Mouse (Mus musculus): Measurements from ENCODE around the gene Ciapin1. TPM values are rescaled to one million over a fixed set of nuclear protein-coding genes. Genes with fewer than 3 reads are reported as not detected.

Gene Ciapin1
- polyA plus RNA-seq, 1 experiment = 32.0 TPM

DNA sequence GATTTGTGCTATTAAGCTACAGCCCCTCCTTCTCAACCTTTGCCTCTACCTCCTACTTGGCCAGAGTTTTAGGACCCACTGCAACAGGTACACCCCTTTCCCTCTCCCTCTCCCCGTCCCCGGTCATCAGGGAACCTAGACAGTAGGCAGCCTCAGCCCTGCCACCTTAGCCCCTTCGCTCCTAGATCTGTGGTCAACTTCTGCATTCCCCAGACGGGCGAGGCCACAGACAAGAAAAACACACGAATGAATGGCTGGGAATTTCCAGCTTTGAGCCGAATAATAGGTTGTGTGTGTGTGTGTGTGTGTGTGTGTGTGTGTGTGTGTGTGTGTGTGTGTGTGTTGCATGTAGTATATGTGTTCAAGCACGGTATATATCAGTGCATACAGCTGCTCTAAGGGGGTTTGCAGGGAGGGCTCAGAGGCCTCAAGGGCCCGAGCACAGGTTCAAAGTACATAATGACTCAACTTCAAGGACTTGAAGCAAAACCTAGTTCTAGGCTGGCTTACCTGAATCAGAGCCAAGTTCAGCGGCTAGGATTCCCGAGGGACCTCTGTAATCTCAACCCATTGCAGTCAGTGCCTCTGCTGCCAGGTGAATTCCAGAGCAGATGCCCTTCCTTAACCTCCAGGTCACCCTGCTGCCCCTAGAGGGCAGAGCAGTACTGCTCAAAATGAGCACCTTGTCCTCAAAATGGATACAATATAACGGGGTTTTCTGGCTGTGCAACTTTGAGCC, 52.7 kb downstream of the Ciapin1 start:
- 19% methylated on average over 12 of the region's 12 CpGs for whole genome bisulfite sequencing
- H3K27ac ChIP-seq (ENCODE audit: insufficient read depth, low read depth, low read length) = peak overlapping the region; percentile 87
- H3K4me3 ChIP-seq (ENCODE audit: low read depth, low read length) = no peak overlapping the region
- peaks cover 4% of the 10 kb centered on the region; the same call in 1 of the 2 replicates for H3K36me3 ChIP-seq (ENCODE audit: control insufficient read depth, insufficient read depth, low read length)
- no peaks in the 10 kb centered on the region for H3K27me3 ChIP-seq (ENCODE audit: control insufficient read depth, insufficient read depth, low read length)
- TF ChIP-seq CTCF (IDR thresholded peaks at IDR 0.05; ENCODE audit: extremely low read depth, insufficient read length, insufficient replicate concordance, low read depth, low read length) (peak; percentile 57; the same call in 1 of the 2 replicates), POLR2A (IDR thresholded peaks at IDR 0.05; ENCODE audit: low read depth, low read length) (no peak)
- peaks cover 58% of the 10 kb centered on the region for H3K4me1 ChIP-seq (ENCODE audit: control insufficient read depth, insufficient read depth, insufficient read length, low read length)

DNA sequence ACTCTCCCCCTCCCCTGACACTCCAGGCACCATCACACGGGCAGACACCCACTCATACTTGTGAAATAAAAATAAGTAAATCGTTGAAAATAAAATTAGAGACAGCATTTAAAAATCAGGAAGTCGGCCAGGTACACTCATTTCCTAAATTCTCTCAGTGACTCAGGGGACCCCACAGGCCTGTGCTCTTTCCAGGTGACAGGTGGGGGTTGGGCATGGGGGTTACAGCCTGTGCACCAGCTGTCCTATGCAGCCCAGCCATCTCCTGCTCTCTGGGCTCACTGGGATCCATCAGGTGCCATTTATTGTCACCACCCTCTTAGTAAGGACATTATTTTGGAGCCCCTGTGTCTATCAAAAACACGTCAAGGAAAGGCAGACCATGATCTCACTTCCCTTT, 54.3 kb downstream of the Ciapin1 start:
- WGBS = 76% methylated on average over 4 of the region's 4 CpGs
- peak overlapping the region; percentile 87 for H3K27ac ChIP-seq (ENCODE audit: insufficient read depth, low read depth, low read length)
- peaks cover 63% of the 10 kb centered on the region for H3K4me1 ChIP-seq (ENCODE audit: control insufficient read depth, insufficient read depth, insufficient read length, low read length)

DNA sequence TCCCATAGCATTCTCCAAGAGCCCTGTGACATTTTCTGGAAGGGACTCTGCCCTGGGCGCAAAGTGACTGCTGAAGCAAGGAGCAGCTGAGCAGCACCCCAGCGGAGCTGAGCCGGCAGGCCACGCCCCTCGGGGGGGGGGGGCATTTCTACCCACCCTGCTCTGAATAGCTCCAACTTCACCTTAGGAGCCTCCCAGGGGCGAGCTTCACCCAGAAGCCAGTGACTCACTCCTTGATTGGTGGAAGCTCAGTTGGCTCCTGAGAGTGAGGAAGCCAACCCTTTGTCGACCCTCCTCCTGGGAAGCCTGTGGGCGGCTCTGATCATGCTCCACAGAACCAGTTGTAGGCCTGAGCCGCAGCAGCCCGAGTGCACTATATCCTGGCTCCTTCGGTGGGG, 56.3 kb downstream of the Ciapin1 start:
- peaks cover 61% of the 10 kb centered on the region for H3K4me1 ChIP-seq (ENCODE audit: control insufficient read depth, insufficient read depth, insufficient read length, low read length)
- 12% methylated on average over 11 of the region's 11 CpGs for WGBS
- peaks cover 10% of the 10 kb centered on the region for H3K36me3 ChIP-seq (ENCODE audit: control insufficient read depth, insufficient read depth, low read length)
- H3K4me3 ChIP-seq (ENCODE audit: low read depth, low read length) = peak overlapping the region; percentile 10; the same call in 1 of the 2 replicates
- no peak for TF ChIP-seq CTCF (IDR thresholded peaks at IDR 0.05; ENCODE audit: extremely low read depth, insufficient read length, insufficient replicate concordance, low read depth, low read length)
- TF ChIP-seq POLR2A (IDR thresholded peaks at IDR 0.05; ENCODE audit: low read depth, low read length) = peak; percentile 27; the same call in 1 of the 2 replicates
- no peaks in the 10 kb centered on the region for H3K27me3 ChIP-seq (ENCODE audit: control insufficient read depth, insufficient read depth, low read length)
- H3K27ac ChIP-seq (ENCODE audit: insufficient read depth, low read depth, low read length) = peak overlapping the region; percentile 98

More for the DNA sequence above, 54.3 kb downstream of the Ciapin1 start:
- no peak for TF ChIP-seq POLR2A (IDR thresholded peaks at IDR 0.05; ENCODE audit: low read depth, low read length)
- Histone ChIP-seq H3K4me3 (ENCODE audit: low read depth, low read length) (no peak overlapping the region), H3K36me3 (ENCODE audit: control insufficient read depth, insufficient read depth, low read length) (peaks cover 10% of the 10 kb centered on the region), H3K27me3 (ENCODE audit: control insufficient read depth, insufficient read depth, low read length) (no peaks in the 10 kb centered on the region)

DNA sequence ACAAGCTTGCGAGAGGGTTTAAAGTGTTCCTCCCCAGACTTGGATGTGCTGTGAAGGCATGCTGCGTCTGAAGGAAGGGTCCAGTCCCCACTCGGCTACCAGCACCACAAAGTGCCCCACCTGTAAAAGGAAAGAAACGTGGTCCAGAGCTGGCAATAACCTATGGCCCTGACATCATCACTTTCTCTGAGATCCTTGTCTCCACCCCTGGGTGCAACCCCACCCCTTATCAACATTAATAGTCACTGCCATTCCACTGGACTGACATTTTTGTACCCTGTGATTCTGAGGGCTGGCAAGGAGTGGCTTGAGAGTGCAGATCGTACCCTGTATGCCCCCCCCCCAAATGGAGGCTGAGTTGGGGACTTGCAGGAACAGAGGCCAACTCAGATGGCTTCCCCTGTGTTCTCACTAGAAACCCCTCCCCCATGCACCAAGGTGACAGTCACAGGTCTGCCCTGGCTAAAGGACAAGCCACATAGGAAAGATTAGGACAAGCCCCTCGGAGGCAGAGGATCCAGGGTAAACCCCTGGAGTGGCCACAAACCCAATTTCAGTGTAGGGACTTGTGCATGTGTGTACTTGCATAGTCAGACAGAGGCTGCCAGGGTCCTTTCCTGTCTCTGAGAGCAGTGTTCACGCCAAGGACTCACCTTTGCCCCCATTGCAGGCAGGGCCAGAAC, 56.9 kb downstream of the Ciapin1 start:
- no peaks in the 10 kb centered on the region for H3K27me3 ChIP-seq (ENCODE audit: control insufficient read depth, insufficient read depth, low read length)
- peaks cover 61% of the 10 kb centered on the region for H3K4me1 ChIP-seq (ENCODE audit: control insufficient read depth, insufficient read depth, insufficient read length, low read length)
- WGBS = 36% methylated on average over 7 of the region's 7 CpGs
- peak overlapping the region; percentile 24 for H3K4me3 ChIP-seq (ENCODE audit: low read depth, low read length)
- peaks cover 10% of the 10 kb centered on the region for H3K36me3 ChIP-seq (ENCODE audit: control insufficient read depth, insufficient read depth, low read length)
- TF ChIP-seq CTCF (IDR thresholded peaks at IDR 0.05; ENCODE audit: extremely low read depth, insufficient read length, insufficient replicate concordance, low read depth, low read length) (no peak), POLR2A (IDR thresholded peaks at IDR 0.05; ENCODE audit: low read depth, low read length) (no peak)
- peak overlapping the region; percentile 98 for H3K27ac ChIP-seq (ENCODE audit: insufficient read depth, low read depth, low read length)

DNA sequence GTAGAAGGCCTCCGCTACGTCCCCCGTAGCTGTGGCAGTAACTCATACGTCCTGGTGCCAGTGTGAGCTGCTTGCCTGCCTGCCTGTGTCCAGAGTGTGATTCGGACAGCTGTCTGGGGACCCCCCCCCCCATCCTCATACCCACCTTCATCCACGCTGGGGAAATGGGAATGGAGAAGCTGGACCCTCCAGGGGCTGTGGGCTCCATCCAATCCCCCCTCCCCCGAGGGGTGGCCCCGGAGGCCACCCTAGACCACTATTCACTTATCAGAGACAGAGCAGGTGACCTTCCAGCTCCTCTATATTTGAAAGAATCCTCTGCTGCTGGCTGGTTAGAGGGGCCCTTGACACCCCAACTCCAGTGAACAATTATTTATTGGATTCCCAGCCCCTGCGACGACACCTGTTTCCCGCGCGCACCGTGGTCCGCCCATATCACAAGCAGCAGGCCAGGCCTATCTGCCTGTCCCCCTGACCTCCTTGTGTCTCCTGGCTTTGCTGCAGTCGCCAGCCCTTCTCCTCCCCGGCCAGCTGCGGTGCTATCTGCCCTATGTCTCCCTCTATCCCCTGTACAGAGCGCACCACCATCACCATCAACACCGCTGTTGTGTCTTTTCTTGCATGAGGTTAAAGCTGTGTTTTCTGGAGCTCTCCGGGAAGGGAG, 57.5 kb downstream of the Ciapin1 start:
- H3K4me1 ChIP-seq (ENCODE audit: control insufficient read depth, insufficient read depth, insufficient read length, low read length) = peaks cover 59% of the 10 kb centered on the region
- H3K4me3 ChIP-seq (ENCODE audit: low read depth, low read length) = peak overlapping the region; percentile 14
- 76% methylated on average over 21 of the region's 21 CpGs for WGBS
- H3K27ac ChIP-seq (ENCODE audit: insufficient read depth, low read depth, low read length) = peak overlapping the region; percentile 87
- no peaks in the 10 kb centered on the region for H3K27me3 ChIP-seq (ENCODE audit: control insufficient read depth, insufficient read depth, low read length)
- no peak for TF ChIP-seq CTCF (IDR thresholded peaks at IDR 0.05; ENCODE audit: extremely low read depth, insufficient read length, insufficient replicate concordance, low read depth, low read length)
- TF ChIP-seq POLR2A (IDR thresholded peaks at IDR 0.05; ENCODE audit: low read depth, low read length) = no peak
- H3K36me3 ChIP-seq (ENCODE audit: control insufficient read depth, insufficient read depth, low read length) = peaks cover 10% of the 10 kb centered on the region

DNA sequence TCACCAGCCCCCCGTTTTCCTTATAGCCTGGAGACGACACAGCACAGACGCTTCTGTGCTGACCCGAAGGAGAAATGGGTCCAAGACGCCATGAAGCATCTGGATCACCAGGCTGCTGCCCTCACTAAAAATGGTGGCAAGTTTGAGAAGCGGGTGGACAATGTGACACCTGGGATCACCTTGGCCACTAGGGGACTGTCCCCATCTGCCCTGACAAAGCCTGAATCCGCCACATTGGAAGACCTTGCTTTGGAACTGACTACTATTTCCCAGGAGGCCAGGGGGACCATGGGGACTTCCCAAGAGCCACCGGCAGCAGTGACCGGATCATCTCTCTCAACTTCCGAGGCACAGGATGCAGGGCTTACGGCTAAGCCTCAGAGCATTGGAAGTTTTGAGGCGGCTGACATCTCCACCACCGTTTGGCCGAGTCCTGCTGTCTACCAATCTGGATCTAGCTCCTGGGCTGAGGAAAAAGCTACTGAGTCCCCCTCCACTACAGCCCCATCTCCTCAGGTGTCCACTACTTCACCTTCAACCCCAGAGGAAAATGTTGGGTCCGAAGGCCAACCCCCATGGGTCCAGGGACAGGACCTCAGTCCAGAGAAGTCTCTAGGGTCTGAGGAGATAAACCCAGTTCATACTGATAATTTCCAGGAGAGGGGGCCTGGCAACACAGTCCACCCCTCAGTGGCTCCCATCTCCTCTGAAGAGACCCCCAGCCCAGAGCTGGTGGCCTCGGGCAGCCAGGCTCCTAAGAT, 58.4 kb downstream of the Ciapin1 start:
- Histone ChIP-seq H3K4me3 (ENCODE audit: low read depth, low read length) (no peak overlapping the region), H3K36me3 (ENCODE audit: control insufficient read depth, insufficient read depth, low read length) (peaks cover 10% of the 10 kb centered on the region), H3K4me1 (ENCODE audit: control insufficient read depth, insufficient read depth, insufficient read length, low read length) (peaks cover 52% of the 10 kb centered on the region), H3K27ac (ENCODE audit: insufficient read depth, low read depth, low read length) (no peak overlapping the region), H3K27me3 (ENCODE audit: control insufficient read depth, insufficient read depth, low read length) (no peaks in the 10 kb centered on the region)
- no peak for TF ChIP-seq POLR2A (IDR thresholded peaks at IDR 0.05; ENCODE audit: low read depth, low read length)
- no peak for TF ChIP-seq CTCF (IDR thresholded peaks at IDR 0.05; ENCODE audit: extremely low read depth, insufficient read length, insufficient replicate concordance, low read depth, low read length)
- 90% methylated on average over 16 of the region's 16 CpGs for WGBS
